Mouse (Mus musculus) embryonic fibroblast, embryonic 13.5 days (primary cell): ENCODE results near the gene Ralgapa1. TPM values are rescaled to one million over a fixed set of nuclear protein-coding genes. Genes with fewer than 3 reads are reported as not detected.
"Not testable (repeated sequence)": the region's sequence is repeated elsewhere in the genome, so short reads cannot be mapped to it uniquely, and the experiment has no call there.

Experiments
- H3K27ac ChIP-seq: 2 replicates; pipeline ENCODE4 v1.5.1; 2012; ENCODE audit warnings: low read length, control low read depth, inconsistent platforms; ENCODE audit not compliant: insufficient read depth
- H3K4me1 ChIP-seq: 2 replicates; pipeline ENCODE4 v1.6.1; 2011; ENCODE audit warnings: low read length; ENCODE audit not compliant: control insufficient read depth, insufficient read depth
- H3K4me3 ChIP-seq: 2 replicates; pipeline ENCODE4 v1.5.1; 2011; ENCODE audit warnings: mild to moderate bottlenecking, control low read depth, low read length; ENCODE audit not compliant: insufficient read depth
- CTCF ChIP-seq: IDR thresholded peaks from 2 replicates; pipeline ENCODE4 v1.5.1; 2011; ENCODE audit warnings: mild to moderate bottlenecking, control low read depth, low read length, moderate library complexity, borderline replicate concordance; ENCODE audit not compliant: insufficient read depth
- POLR2A ChIP-seq: IDR thresholded peaks from 2 replicates; pipeline ENCODE4 v1.6.1; 2011; ENCODE audit warnings: low read depth, mild to moderate bottlenecking, control low read depth, low read length, moderate library complexity
- polyA plus RNA-seq: library from polyadenylated mRNA; stranded (reverse); fragments of >200 nt; gene quantifications from 2 replicates; pipeline ENCODE4 v1.2.4, GENCODE M21; 2011; ENCODE audit warnings: low read depth; ENCODE audit not compliant: missing spikeins, insufficient read length

Ralgapa1 gene
- polyA plus RNA-seq, 1 experiment = 32.3 TPM

DNA sequence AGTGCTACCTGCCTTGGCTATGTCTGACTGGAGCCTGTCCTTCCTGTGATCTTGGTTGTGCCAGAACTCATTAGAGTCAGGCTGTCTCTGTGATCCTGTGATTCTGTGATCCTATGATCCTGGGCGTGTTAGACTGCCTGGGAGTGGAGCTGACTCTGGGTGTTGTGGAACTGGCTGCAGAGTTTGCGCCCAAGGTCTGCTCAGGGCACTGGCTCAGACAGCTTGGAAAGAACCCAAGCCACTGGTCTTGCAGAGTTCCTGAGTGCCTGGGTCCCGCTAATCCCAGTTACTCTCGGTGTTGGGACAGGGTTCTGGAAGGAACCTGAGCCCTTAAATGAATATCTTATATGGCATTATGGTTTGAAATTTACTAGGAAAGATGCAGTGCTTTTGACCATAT, 115.1 kb downstream of the Ralgapa1 start:
- no peak overlapping the region for H3K27ac ChIP-seq
- H3K4me1 ChIP-seq = no peaks in the 10 kb centered on the region
- TF ChIP-seq POLR2A (no peak), CTCF (no peak)
- no peak overlapping the region for H3K4me3 ChIP-seq

DNA sequence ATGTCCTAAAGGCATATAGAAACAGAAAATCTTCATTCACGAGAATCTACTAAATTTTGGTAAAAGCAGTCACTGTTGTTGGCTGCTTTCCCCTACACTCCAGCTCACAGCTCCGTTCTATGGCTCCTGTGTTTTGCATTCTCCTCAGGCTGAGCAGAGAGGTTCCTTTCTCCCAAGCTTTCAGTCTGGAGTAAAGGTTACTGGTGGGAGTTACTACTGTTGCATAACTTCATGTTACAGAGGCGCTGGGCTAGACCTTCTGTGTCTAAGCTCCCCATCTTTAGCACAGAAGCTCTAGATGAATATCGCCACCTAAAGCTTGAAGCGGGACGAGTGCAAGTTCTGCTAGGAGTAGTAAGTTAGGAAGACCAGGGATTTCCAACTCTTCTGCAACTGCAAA, 154.3 kb downstream of the Ralgapa1 start:
- TF ChIP-seq POLR2A = no peak
- no peak for TF ChIP-seq CTCF
- H3K27ac ChIP-seq = no peak overlapping the region
- no peaks in the 10 kb centered on the region for H3K4me1 ChIP-seq
- no peak overlapping the region for H3K4me3 ChIP-seq

DNA sequence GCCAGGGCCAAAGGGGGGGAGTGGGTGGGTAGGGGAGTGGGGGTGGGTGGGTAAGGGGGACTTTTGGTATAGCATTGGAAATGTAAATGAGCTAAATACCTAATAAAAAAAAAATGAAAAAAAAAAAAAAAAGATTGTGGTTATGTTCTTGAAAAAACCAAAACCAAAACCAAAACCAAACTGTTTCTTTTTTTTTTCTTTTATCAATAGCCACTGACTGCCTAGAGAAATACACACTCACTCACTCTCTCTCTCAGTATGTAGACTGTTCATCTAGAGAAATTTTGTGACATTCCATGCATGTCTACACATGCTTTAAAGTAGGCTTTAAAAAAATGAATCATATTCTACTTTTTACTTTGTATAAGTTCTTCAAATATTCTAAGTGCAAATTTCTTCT, 157.8 kb downstream of the Ralgapa1 start:
- H3K4me3 ChIP-seq, H3K27ac ChIP-seq, H3K4me1 ChIP-seq: not testable (repeated sequence)

DNA sequence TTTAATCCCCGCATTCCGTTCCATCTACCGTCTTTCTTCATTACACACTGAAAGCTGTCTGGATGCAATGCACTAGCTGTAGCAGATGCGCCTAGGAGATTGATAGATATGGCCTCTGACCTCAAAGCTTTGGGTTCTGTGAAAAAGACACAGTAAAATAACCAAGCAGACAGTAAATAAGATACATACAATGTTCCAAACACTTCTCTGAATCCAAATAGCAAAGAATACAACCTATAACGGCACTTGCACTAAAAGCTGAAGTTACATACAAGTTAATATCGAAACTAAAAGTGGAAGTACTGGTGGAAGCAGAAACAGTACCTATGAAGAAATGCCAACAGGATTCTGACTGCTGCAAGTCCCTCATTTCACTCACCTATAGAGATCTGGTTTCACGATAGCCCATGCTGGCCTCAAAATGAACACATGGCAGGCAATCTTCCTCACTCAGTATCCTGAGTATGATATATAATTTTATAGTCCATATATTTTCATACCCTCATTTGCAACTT, 172.9 kb downstream of the Ralgapa1 start:
- TF ChIP-seq CTCF = no peak
- no peak for TF ChIP-seq POLR2A
- H3K4me1 ChIP-seq = no peaks in the 10 kb centered on the region
- no peak overlapping the region for H3K27ac ChIP-seq
- H3K4me3 ChIP-seq = no peak overlapping the region

DNA sequence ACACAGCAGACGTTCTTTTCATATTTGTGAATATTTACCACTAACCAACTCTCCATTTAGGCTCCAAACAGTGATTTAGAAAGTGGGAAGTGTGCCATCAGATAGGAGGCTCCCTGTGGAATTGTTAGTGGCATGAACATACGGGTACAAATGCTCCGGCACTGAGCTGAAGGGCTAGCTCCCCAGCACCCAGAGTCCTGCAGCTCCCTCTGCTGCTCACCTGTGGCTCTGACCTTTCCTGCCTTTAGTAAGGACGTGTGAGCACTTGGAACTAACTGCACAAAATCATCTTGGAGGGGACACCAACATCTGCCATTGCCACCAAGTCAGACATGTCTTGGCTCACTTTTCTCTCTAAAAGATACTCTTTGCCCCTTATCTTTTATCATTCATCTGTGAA, 194.3 kb downstream of the Ralgapa1 start:
- Histone ChIP-seq H3K4me1 (no peaks in the 10 kb centered on the region), H3K4me3 (no peak overlapping the region), H3K27ac (no peak overlapping the region)
- TF ChIP-seq POLR2A = no peak
- TF ChIP-seq CTCF = peak; percentile 20; the same call in 1 of the 2 replicates

DNA sequence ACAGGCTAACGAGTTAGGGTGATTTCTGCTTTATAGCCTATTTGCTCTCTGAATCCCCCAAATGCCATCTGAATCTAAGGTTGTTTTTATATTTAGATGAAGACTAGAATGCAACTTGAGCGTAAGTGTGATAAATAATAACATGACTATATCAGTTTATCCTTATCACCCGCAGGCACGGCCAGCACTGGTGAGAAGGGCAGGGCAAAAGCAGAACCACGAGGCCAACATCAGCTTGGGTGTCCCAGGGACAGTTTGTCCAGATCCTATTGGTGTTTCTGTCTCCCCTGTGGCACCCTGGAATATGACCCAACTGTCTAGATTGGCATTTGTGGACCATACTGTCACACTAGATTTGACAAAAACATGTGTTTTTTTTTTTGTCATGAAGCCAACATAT, 197.7 kb downstream of the Ralgapa1 start:
- Histone ChIP-seq H3K4me3 (no peak overlapping the region), H3K4me1 (no peaks in the 10 kb centered on the region), H3K27ac (no peak overlapping the region)
- no peak for TF ChIP-seq POLR2A
- no peak for TF ChIP-seq CTCF

DNA sequence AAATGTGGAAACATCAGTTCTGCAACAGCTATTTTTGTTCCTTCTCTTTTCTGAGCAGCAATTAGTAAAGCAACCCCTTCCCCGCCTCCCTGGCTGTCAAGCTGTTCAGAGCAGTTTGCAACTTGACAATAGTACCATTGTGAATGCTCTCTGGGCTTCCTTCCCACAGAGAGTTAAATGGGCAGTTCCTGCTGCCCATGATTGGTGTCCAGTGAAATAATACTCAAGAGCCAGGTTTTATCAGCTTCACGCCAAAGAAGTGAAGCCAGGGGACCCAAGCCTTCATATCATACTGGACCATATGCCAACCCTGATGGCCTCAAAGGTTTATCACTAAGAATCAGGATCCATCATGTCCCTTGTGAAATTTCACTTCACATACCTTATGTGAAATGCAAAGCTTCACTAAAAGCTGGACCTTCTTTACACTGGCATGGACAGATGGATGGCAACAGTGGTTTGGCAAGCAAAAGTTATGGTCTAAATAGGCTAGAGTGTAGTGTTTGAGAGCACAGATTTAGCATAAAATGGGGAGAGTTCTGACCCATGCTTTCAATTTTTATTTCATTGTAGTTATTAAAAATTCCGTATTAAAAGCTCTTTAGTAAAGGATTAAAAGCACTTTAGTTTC, 198.2 kb downstream of the Ralgapa1 start:
- TF ChIP-seq CTCF (no peak), POLR2A (no peak)
- H3K4me3 ChIP-seq = no peak overlapping the region
- no peak overlapping the region for H3K27ac ChIP-seq
- H3K4me1 ChIP-seq = no peaks in the 10 kb centered on the region

DNA sequence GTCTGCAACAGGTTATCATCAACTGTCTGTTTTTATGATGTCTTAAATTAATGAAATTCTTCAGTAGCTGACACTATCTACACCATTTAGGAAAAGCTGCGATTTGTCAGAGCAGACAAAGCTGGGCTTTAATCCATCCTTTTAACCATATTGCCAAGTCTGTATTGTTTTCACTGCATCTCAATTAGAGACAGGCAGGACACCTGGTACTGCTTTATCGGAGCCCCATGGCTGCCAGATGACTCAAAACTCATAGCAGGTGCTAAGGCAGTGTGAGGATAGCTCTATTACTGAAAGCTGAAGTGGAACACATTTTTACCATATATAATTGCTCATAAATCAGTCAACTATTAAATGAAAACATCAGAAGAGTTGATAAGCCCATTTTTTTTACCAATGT, 200.6 kb downstream of the Ralgapa1 start:
- H3K27ac ChIP-seq = no peak overlapping the region
- no peak overlapping the region for H3K4me3 ChIP-seq
- no peaks in the 10 kb centered on the region for H3K4me1 ChIP-seq
- TF ChIP-seq POLR2A (no peak), CTCF (no peak)

DNA sequence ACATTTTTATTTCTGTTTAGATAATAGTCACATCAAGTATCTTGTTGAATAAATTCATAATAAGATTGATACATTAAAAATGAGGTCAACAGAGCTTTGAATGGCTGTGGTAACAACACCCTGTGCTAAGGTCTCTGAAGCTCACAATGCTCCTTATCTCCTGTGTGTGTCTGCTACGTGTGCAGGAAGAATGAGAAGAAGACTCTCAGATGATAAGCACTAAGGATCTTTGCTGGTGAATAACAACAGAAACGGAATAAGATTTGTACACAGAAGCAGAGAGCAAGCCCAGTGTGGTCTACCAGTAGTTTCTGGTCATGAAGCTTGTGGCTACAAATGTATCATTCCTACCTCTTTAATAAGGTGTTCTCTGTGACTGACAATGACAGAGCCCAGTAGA, 210.2 kb downstream of the Ralgapa1 start:
- no peak overlapping the region for H3K27ac ChIP-seq
- no peak for TF ChIP-seq POLR2A
- no peak for TF ChIP-seq CTCF
- no peak overlapping the region for H3K4me3 ChIP-seq
- no peaks in the 10 kb centered on the region for H3K4me1 ChIP-seq

DNA sequence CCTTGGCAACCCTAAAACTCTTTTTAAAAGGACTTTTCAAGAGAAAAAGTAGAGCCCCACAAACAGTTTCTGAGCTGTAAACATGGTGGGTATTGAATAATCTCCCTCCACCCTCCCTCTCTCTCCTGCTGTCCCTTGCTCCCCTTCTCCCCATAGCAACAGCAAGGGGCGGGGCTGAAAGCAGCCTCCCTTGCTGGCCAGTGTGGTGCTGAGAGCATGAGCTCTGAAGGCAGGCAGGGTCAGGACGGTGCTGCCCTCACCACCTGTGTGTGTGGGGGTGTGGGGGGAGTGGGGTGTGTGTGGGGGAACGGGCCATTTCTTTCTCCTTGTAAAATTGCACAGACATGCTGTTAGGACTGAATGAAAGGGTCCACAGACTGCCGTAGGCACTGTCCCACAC, 213.1 kb downstream of the Ralgapa1 start:
- H3K4me3 ChIP-seq = no peak overlapping the region
- no peak for TF ChIP-seq POLR2A
- TF ChIP-seq CTCF = no peak
- H3K27ac ChIP-seq = no peak overlapping the region
- H3K4me1 ChIP-seq = no peaks in the 10 kb centered on the region

DNA sequence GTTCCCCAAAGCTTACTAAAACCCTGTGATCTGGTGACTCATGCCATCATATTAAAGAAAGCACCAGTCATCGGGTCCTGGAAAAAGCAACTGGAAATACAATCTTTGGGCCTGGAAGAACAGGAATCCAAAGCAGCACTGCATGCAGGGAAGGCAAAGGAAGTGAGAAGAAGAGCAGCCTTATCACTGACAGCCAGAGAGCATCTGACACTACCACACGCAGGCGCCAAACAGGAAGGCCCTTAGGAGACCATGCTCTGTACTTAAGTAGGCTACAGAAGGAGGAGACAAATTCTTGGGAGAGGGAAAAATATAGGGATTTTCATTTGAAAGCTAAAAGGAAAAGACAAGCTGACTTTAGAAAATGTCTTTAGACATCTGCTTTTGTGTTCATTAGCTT, 216.6 kb downstream of the Ralgapa1 start:
- H3K27ac ChIP-seq = no peak overlapping the region
- TF ChIP-seq CTCF = no peak
- no peak for TF ChIP-seq POLR2A
- no peaks in the 10 kb centered on the region for H3K4me1 ChIP-seq
- no peak overlapping the region for H3K4me3 ChIP-seq
